Mouse (Mus musculus): ENCODE data around the gene Exoc7. TPM values are rescaled to one million over a fixed set of nuclear protein-coding genes. Genes with fewer than 3 reads are reported as not detected.
A peak's percentile ranks its signal among the peaks of the same experiment; 100 is the strongest.

Gene Exoc7
- total RNA-seq (2014; rRNA removed) (81.0 and 101 TPM in 2 replicates), polyA plus RNA-seq (2015; fragmentation: Nextera tagmentation; extraction: Ambion mirVana) (144 and 149 TPM in 2 replicates)

- Histone ChIP-seq H3K4me2 (ENCODE audit: low read depth, low read length, poor library complexity, severe bottlenecking) (peak within 1 kb of the TSS; percentile 79), H3K4me3 (ENCODE audit: low read depth, low read length) (peak within 1 kb of the TSS; percentile 72), H3K36me3 (ENCODE audit: insufficient read depth, low read length) (peaks cover 26% of the 10 kb centered on the region), H3K4me1 (ENCODE audit: insufficient read depth, low read length) (0 out of 2 replicates have a peak, but pooled peaks cover 5% of the 10 kb centered on the region), H3K9me3 (ENCODE audit: low read length) (no peaks in the 10 kb centered on the region), H3K9ac (replicated peaks; ENCODE audit: low read length, poor library complexity, severe bottlenecking) (peak within 1 kb of the TSS; percentile 75), H3K27me3 (ENCODE audit: insufficient read depth, low read length) (no peaks in the 10 kb centered on the region), H3K27ac (ENCODE audit: low read depth, low read length) (peak within 1 kb of the TSS; percentile 59)
- 0 out of 2 replicates have a peak, but pooled peaks have one; percentile 36 for ATAC-seq (ENCODE audit: low FRiP score)
- no peak for TF ChIP-seq CTCF (IDR thresholded peaks at IDR 0.05)
- WGBS, result 84% methylated on average over 10 of the region's 10 CpGs
- no peak for DNase-seq (ENCODE audit: low spot score)
These were observed at the start of gene Exoc7 for GRCm38 (mm10) chr11:116307019-116307725. Exoc7 (minus strand) TSS chr11:116307233.

GRCm38 (mm10) chr11:116354521-116354920 is 47.5 kb upstream of the Exoc7 start:
- ATAC-seq (ENCODE audit: low FRiP score) (no peak), DNase-seq (ENCODE audit: low spot score) (no peak)
- Histone ChIP-seq H3K36me3 (ENCODE audit: insufficient read depth, low read length) (peaks cover 28% of the 10 kb centered on the region), H3K9ac (replicated peaks; ENCODE audit: low read length, poor library complexity, severe bottlenecking) (no peak overlapping the region), H3K27ac (ENCODE audit: low read depth, low read length) (no peak overlapping the region), H3K27me3 (ENCODE audit: insufficient read depth, low read length) (no peaks in the 10 kb centered on the region), H3K4me1 (ENCODE audit: insufficient read depth, low read length) (no peaks in the 10 kb centered on the region), H3K4me2 (ENCODE audit: low read depth, low read length, poor library complexity, severe bottlenecking) (no peak overlapping the region), H3K9me3 (ENCODE audit: low read length) (no peaks in the 10 kb centered on the region), H3K4me3 (ENCODE audit: low read depth, low read length) (no peak overlapping the region)
- 27% methylated on average over 17 of the region's 17 CpGs for WGBS
- no peak for TF ChIP-seq CTCF (IDR thresholded peaks at IDR 0.05)

GRCm38 (mm10) chr11:116353535-116353934 is 46.5 kb upstream of the Exoc7 start:
- no peak for TF ChIP-seq CTCF (IDR thresholded peaks at IDR 0.05)
- Histone ChIP-seq H3K9me3 (ENCODE audit: low read length) (no peaks in the 10 kb centered on the region), H3K4me3 (ENCODE audit: low read depth, low read length) (no peak overlapping the region), H3K4me2 (ENCODE audit: low read depth, low read length, poor library complexity, severe bottlenecking) (no peak overlapping the region), H3K27ac (ENCODE audit: low read depth, low read length) (no peak overlapping the region), H3K4me1 (ENCODE audit: insufficient read depth, low read length) (no peaks in the 10 kb centered on the region), H3K9ac (replicated peaks; ENCODE audit: low read length, poor library complexity, severe bottlenecking) (no peak overlapping the region), H3K27me3 (ENCODE audit: insufficient read depth, low read length) (no peaks in the 10 kb centered on the region), H3K36me3 (ENCODE audit: insufficient read depth, low read length) (peaks cover 30% of the 10 kb centered on the region)
- no peak for DNase-seq (ENCODE audit: low spot score)
- 94% methylated on average over 8 of the region's 8 CpGs for WGBS
- no peak for ATAC-seq (ENCODE audit: low FRiP score)

GRCm38 (mm10) chr11:116351294-116351693 is 44.3 kb upstream of the Exoc7 start:
- H3K4me1 ChIP-seq (ENCODE audit: insufficient read depth, low read length), result no peaks in the 10 kb centered on the region
- DNase-seq (ENCODE audit: low spot score) (no peak), ATAC-seq (ENCODE audit: low FRiP score) (no peak)
- H3K27me3 ChIP-seq (ENCODE audit: insufficient read depth, low read length), result no peaks in the 10 kb centered on the region
- no peak overlapping the region for H3K4me2 ChIP-seq (ENCODE audit: low read depth, low read length, poor library complexity, severe bottlenecking)
- H3K36me3 ChIP-seq (ENCODE audit: insufficient read depth, low read length), result peaks cover 48% of the 10 kb centered on the region
- no peaks in the 10 kb centered on the region for H3K9me3 ChIP-seq (ENCODE audit: low read length)
- no peak overlapping the region for H3K4me3 ChIP-seq (ENCODE audit: low read depth, low read length)
- 91% methylated on average over 5 of the region's 5 CpGs for WGBS
- peak; percentile 40; the same call in 1 of the 2 replicates for TF ChIP-seq CTCF (IDR thresholded peaks at IDR 0.05)
- no peak overlapping the region for H3K9ac ChIP-seq (replicated peaks; ENCODE audit: low read length, poor library complexity, severe bottlenecking)
- no peak overlapping the region for H3K27ac ChIP-seq (ENCODE audit: low read depth, low read length)

GRCm38 (mm10) chr11:116347955-116348354 is 40.9 kb upstream of the Exoc7 start:
- H3K36me3 ChIP-seq (ENCODE audit: insufficient read depth, low read length), result peaks cover 59% of the 10 kb centered on the region
- 89% methylated on average over 5 of the region's 5 CpGs for WGBS

GRCm38 (mm10) chr11:116347012-116347411 is 40.0 kb upstream of the Exoc7 start:
- Histone ChIP-seq H3K27me3 (ENCODE audit: insufficient read depth, low read length) (no peaks in the 10 kb centered on the region), H3K4me1 (ENCODE audit: insufficient read depth, low read length) (no peaks in the 10 kb centered on the region), H3K9ac (replicated peaks; ENCODE audit: low read length, poor library complexity, severe bottlenecking) (no peak overlapping the region), H3K9me3 (ENCODE audit: low read length) (no peaks in the 10 kb centered on the region), H3K4me2 (ENCODE audit: low read depth, low read length, poor library complexity, severe bottlenecking) (no peak overlapping the region), H3K36me3 (ENCODE audit: insufficient read depth, low read length) (peaks cover 68% of the 10 kb centered on the region), H3K4me3 (ENCODE audit: low read depth, low read length) (no peak overlapping the region), H3K27ac (ENCODE audit: low read depth, low read length) (no peak overlapping the region)
- 79% methylated on average over 7 of the region's 7 CpGs for WGBS
- TF ChIP-seq CTCF (IDR thresholded peaks at IDR 0.05), result no peak
- DNase-seq (ENCODE audit: low spot score) (no peak), ATAC-seq (ENCODE audit: low FRiP score) (no peak)

More at GRCm38 (mm10) chr11:116347955-116348354, 40.9 kb upstream of the Exoc7 start:
- Histone ChIP-seq H3K9ac (replicated peaks; ENCODE audit: low read length, poor library complexity, severe bottlenecking) (no peak overlapping the region), H3K4me1 (ENCODE audit: insufficient read depth, low read length) (no peaks in the 10 kb centered on the region), H3K4me2 (ENCODE audit: low read depth, low read length, poor library complexity, severe bottlenecking) (no peak overlapping the region), H3K4me3 (ENCODE audit: low read depth, low read length) (no peak overlapping the region), H3K27me3 (ENCODE audit: insufficient read depth, low read length) (no peaks in the 10 kb centered on the region), H3K27ac (ENCODE audit: low read depth, low read length) (no peak overlapping the region), H3K9me3 (ENCODE audit: low read length) (no peaks in the 10 kb centered on the region)
- ATAC-seq (ENCODE audit: low FRiP score) (no peak), DNase-seq (ENCODE audit: low spot score) (no peak)
- TF ChIP-seq CTCF (IDR thresholded peaks at IDR 0.05), result no peak

Measured in midbrain, postnatal 0 days (tissue).